Mouse (Mus musculus) CD8-positive naive resting alpha-beta T cell, adult 2 months (primary cell): ENCODE results near the gene Rnf149.
"Not testable (repeated sequence)": the region's sequence is repeated elsewhere in the genome, so short reads cannot be mapped to it uniquely, and the experiment has no call there.

ENCODE experiments used
- DNase-seq, 2 experiments: peaks; one replicate each; pipeline ENCODE4 v3.0.0; 2022; ENCODE audit warnings: low read depth in 2 of 2, low spot score in 2 of 2

Rnf149 gene

DNA sequence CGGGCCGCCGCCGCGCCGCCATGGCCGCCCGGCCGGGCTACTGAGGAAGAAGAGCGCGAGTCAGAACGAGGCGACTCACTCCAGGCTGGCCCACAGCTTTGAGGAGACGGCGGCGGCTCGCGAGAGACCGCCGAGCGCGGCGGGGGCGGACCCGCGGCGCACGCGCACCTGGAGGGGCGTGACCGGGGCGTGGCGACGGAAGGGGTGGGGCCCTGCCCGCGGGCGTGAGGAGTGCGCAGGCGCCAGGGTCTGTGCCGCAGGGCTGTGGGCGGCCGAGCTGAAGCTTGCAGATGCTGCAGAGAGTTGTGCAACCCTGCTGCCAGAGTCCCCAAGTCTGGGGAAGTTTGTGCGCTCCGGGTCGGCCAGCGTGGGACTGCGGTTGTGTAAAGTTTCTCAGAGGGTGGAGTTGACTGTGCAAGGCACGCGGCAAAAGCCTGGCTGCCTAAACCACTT lies at the start of gene Rnf149:
TSS of gene Rnf149 (minus strand) at position 153 of the 453 bp plus-strand sequence.
- peak; percentile 98 for DNase-seq

DNA sequence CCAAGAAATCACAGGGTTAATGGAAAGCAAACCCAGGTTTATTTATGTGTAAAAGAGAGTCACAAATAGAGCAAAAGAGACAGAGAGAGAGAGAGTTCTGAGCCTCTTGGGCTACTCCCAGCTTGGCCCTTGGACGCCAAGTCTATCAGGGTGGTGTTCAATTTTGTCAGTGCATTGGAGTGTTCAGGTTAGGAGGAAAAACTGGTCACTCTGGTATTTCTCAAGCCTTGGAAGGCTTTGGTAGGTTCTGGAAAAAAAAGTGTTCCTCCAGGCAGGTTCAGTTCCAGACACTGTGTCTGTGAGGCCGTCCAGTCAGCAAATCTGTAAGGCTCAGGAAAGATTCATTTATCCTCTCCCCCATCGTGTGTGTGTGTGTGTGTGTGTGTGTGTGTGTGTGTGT lies 48.3 kb upstream of the Rnf149 start:
- DNase-seq: no peak

DNA sequence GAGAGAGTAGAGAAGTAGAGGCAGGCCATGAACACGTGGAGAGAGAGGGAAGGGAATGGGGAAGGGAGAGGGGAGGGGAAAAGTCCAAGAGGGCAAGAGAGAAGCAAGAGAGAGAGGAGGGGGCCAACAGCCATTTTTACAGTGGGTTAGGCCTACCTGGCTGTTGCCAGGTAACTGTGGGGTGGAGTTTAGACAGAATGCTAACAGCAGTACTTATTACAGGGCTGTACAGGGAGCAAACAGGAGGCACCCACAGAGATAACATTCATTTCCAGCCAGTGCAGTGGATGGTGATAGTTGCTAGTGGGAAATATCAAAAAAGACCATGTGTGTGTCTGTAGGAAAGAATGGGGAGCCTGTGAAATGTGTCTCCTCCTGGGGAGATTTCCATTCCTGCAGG lies 46.5 kb upstream of the Rnf149 start:
- DNase-seq: no peak

DNA sequence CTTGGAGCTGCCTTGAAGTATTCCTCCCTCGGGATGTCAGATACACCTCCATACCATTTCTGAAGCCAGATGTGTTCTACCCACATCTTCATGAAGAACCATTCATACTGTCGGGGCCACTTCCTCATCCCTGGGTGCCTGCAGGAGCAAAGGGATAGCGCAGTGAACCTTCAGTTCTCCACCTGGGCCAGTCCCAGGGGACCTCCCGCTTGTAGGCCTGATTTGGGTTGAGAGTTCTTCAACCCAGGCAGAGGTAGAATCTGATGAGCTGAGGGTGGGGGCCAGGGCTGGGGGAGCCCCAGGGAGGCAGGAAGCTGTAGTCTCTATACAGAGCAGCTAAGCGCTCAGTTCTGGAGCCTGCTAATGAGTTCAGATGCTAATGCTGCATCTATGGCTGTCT lies 45.9 kb upstream of the Rnf149 start:
- DNase-seq: no peak

DNA sequence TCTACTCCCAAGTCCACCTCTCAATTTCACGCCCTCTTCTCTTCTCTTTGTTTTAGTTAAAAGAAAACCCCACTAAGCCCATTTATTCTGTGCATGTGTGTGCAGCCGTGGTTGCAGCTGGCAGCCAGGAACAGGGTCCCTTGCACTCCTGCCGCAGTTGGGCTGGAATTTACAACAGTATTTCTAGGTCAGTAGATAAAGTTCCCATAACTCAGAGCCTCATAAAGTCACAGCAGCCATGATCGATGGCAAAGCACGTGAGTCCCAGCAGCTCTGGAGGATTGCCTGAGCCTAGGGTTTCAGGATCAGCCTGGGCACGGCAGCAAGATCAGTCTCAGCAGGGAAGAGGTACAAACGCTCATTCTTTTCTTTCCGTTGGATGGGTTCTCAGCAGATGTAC lies 41.3 kb upstream of the Rnf149 start:
- DNase-seq: no peak

DNA sequence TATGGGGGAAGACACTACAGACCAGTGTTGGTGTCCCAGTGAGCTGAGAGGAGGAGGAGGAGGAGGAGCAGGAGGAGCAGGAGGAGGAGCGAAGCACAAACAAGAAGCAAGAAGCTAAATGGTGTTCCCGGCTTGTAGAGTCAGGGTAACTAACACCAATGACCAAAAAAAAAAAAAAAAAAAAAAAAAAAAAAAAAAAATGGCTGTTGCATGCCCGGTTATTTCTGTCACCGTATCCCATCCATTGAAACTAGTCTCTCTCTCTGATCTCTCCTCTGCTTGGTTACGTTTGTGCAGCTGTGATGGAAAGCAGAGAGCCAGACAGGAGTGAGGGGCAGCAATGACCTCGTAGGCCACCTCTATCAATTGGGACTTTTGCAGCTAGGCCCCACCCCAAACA lies 38.3 kb upstream of the Rnf149 start:
- no peak for DNase-seq

DNA sequence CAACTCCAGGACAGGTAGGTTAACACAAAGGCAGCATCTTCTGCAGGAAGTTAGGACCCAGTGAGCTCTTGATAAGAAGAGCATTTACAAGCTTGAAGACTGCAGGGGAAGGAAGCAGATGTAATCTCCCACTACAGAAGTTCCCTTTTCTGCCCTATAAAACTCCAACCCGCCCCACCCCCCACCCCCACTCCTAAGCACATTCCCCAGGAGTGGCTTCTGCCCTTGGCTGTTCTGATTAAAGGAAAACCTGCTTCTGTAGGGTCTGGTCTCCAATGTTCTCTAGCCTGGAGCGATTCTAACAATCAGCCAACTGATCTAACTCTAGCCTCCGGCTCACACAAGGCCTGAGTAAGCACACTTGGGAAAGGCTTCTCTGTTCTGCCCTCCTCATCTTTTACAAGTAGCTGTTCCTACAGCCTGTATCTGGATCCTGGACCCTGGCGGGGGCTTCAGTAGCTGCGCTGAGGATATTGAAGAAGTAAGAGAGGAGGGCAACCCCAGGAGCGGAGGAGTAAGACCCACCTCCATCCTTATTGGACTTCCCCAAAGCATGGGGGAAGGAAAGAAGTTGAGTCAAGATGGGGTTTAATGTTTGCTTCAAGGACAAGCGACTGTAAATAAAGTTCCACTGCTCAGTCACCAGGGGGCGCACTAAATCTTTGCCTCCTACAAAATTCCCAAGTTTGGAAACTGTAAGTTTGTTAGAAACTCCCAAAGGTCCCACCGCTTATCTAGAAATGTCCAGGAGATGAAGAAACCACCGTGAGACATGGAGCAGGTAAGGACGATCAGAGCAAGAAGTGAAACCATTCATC lies 37.5 kb upstream of the Rnf149 start:
- peak; percentile 13 to 35 for DNase-seq

DNA sequence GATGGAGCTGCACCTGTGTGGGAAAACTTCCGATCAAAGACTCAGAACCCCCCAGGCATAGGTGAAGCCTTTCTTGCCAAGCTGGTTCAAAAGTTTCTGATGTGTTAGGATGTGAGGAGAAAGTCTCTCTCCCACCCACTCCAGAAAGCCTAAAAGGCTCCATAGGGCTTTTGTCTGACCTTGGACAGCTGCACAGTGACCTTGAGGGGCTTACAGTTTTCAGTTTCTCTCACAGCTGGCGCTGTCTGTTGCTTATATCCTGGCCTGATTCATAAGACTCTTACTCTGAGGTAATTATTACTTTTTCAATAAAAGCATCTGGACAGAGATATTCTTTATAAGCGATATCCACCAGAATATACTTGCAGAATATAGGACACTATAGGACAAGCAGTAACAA lies 35.9 kb upstream of the Rnf149 start:
- no peak for DNase-seq

DNA sequence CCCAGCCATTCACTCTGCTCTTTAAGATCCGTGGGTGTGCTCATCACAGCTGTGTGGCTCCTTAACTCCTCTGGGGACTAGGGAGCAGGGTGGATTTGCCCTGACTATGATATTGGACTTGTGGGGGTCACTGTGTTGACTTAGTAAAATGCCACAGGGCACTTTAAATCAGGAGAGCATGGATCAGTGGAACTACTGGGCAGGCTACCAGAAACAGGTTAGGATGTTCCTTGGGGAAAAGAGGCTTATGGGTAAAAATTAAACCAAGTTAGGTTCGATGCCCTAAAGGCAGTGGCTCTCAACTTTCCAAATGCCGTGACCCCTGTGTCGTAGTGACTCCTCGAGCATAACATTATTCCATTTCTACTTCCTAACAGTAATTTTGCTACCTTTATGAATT lies 35.3 kb upstream of the Rnf149 start:
- DNase-seq: no peak

DNA sequence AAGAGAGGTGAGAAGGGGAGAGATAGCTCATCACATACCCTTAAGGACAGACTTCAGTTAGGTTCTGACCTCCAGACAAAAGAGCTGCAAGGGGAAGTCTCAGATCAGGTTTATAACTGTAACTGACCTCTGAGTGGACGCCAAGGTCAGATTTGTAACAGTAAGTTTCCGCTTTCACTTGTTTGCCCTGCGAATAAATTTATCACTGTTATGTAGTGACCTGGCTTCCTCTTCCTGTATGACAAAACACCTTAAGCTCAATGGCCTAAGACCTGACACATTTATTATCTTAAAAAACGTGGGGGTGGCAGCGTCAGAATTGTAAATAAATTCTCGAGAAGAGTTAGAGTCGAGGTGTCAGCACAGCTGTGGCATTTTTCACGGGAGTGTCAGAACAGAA lies 31.3 kb upstream of the Rnf149 start:
- DNase-seq: no peak

DNA sequence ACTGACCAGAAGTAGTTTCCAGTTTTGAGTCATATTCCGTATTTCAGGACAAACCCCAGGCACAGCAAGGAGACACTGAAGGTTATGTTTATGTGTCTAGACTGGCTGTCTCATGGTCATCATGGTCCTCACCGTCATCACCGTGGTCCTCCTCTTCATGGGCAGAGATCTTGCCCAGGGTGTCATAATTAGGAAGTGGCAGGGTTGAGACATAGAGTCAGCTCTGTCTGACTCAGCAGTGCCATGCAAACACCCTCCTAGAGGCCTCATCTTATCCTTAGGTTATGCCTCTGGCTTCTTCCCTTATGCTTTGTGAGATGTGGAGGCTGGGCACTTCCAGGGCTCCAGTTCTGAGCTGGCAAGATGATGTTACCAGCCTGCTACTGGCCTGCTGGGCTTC lies 25.3 kb upstream of the Rnf149 start:
- no peak for DNase-seq

DNA sequence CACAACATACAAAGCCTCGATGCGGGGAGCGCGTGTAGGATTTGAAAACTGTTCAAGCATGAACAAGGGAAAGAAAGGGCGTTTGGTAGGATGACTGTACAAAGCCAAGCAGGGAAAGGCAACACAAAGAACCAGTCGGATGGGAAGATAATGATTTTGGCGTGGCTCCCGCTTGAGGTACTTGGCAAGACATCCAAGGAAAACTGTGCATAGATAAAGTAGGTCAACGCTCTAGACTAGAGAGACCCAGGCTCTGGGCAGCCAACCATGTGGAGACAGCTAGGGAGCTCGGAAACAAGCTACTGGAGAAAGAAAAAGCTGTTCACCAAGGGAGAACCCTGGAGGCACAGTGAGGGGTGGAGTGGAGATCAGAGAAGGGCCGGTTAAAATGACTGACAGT lies 21.5 kb upstream of the Rnf149 start:
- no peak for DNase-seq

DNA sequence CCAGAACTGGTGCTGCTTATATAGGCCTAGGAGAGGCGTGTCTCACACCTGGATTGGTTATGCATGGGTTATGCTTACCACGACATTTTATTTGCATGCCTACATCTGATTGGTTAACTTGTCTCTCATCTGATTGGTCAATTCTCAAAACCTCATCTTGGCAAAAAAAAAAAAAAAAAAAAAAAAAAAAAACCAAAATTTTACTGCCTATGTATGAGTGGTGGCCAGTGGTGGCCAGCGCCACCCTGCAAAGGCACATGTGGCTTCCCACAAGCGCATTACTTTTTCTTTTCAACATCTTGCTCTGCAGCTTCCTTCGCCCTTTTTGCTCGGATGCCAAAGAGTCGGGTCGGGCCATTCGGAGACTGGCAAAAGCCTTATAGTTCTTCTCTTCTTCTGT lies 19.9 kb upstream of the Rnf149 start:
- DNase-seq: not testable (repeated sequence)

DNA sequence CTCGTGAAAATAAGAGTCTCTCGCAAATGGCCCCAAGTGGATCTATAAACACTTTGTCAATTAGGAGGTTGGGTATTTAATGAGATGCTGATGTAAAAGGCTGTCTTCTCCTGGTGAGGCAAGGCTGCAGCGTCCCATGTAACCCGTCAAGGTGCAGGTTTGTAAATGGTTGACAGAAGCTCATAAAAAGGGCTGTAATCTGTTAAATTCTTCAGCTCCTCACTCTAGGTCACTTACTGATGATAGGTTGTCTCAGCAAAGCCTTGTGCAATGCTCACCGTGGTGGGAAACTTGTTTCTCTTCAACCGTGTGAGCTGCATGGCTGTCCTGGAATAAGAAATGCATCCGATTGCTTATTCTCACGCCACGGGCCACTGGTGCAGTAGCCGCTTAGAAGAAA lies 16.6 kb upstream of the Rnf149 start:
- DNase-seq: no peak

DNA sequence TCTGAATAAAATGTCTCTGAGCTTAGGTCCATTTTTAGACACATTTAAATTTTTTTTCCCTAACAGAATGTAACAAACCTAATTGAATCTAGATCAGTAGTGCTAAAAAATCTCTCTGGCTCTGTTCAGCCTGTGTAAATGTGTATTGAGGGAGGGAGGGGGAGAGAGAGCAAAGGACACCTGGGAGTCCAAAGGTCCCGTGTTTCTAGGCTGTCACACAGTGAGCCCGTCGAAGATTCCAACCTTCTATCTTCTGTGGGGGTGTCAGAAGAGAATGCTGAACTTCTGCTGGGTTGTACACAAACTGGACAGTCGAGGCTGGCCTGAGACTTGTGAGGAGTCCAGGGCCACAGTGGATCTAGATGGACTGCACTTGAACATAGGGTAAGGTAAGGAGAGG lies 14.9 kb upstream of the Rnf149 start:
- no peak for DNase-seq

DNA sequence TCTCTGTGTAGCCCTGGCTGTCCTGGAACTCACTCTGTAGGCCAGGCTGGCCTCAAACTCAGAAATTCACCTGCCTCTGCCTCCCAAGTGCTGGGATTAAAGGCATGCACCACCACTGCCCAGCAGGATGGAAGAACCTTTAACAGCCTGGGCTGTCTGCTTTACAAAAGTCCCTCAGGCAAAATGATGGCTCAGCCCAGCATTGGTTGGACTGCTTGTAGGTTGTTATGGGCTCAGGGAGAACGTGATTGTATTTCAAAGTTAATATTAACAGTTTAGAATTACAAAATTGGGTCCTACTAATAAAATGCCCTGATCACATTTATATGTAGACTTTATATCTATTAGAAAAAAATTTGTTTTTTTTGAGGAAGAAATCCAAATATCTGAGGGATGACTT lies 14.4 kb upstream of the Rnf149 start:
- DNase-seq: not testable (repeated sequence)

DNA sequence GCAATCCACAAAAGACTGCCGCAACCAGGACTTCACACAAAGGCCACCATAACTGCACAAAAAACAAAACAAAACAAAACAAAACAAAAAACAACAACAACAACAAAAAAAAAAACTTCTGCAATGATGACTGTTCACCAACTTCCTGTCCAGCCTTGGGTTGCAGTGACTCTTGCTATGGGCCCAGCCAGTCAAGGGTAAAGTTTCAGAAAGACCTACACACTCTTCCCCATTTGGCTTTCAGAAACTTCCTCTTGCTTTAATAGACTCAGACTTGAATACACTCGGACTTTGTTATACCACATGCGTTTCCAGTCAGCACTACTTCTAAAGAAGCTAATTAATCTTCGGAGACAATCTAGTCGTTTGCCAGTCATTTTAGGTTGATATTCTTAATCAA lies 13.0 kb upstream of the Rnf149 start:
- no peak for DNase-seq

DNA sequence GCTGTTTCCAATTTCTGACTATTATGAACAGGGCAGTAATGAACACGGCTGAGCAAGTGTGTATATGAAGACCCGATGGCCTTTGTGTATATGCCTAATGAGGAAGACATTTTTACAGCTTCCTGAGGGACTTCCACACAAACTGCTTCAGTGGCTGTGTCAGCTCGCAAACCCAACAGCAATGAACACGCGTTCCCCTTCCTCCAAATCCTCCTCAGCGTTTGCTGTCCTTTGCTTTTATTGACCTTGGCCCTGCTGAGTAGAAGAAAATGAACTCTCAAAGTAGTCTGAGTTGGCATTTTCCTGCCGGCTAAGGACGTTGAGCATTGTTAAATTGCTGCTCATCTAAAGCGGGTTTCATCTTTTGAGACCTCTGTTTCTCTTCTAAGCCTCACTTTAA lies 8.2 kb upstream of the Rnf149 start:
- no peak for DNase-seq

DNA sequence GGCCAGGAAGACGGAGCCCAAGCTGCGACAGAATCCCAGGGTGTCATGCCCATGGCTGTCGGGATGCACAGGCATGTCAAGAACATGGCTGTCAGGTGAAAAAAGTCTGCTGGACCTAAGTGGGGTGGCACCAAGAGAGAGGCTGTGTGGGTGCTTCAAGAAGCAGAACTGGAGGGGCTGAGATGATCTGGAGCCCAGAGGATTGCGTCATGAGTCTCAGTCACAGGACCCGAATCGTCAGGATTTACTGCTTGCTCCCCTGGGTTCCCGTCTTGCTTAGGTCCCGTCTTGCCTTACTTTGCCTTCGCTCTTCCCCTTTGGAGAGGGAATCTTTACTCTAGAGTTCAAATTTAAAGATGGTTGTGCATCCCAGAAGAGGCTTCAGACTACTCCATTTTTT lies 6.0 kb upstream of the Rnf149 start:
- DNase-seq: no peak

DNA sequence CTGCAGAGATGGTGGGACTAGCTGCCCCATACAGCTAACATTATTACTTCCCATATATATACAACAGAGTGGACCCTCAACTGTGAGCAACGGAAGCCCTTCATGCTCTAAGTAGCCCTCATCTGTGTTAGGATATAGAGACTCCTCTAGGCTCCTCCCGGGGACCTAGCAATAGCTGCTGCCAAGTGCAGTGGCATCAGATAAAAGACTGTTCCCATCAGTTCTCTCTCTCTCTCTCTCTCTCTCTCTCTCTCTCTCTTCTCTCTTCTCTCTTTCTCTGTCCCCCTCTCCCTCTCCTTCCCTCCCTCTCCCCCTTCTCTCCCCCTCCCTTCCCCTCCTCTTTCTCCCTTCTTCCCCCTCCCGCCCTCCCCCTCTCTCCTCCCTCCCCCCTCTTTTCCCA lies 4.0 kb upstream of the Rnf149 start:
- no peak for DNase-seq

DNA sequence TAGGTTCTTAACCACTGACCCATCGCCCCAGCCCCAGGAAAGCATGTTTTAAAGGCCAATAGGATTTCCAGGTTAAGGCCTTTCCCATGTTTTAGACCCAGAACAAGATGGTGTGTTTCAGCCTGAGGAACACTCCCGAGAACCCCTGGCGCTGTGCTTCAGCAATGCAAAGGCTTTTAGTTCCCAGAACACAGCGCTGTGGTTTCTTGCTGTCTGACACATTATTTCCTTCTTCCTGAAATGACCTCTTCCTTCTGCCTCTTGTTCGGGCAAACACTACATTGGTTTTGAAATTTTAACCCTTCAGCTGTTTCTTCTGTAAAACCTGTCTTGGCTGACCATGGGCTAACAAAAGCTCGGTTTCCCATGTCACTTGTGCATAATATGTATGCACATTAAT lies 1.9 kb upstream of the Rnf149 start:
- no peak for DNase-seq

DNA sequence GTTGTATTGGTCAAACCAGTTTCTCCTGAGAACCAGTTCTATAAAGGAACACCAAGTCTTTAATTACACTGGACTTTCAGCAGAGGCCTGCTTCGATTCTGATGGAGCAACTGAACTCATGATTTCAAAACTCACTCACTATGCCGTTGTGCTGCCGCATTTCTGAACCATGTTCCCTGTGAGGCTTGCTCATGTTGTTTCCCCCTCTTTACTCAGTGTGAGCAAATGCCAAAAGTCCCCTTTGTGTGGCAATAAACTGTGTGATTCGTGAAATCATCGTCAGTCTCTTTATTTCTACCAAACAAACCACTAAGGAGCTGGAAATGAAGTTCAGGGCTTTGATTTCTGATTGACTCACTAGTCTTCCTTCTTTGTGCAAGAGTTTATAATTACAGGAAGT lies 1.2 kb upstream of the Rnf149 start:
- DNase-seq: no peak
